Mouse (Mus musculus): Measurements from ENCODE around the gene Fip1l1.

The Fip1l1 gene

GRCm38 (mm10) chr5:74535240-74536021, at the start of gene Fip1l1:
Fip1l1 (plus strand) TSS chr5:74535449.
- DNase-seq (ENCODE audit: low spot score), result peak; percentile 87

GRCm38 (mm10) chr5:74492705-74493104, 42.5 kb upstream of the Fip1l1 start:
- DNase-seq (ENCODE audit: low spot score), result no peak

DNA sequence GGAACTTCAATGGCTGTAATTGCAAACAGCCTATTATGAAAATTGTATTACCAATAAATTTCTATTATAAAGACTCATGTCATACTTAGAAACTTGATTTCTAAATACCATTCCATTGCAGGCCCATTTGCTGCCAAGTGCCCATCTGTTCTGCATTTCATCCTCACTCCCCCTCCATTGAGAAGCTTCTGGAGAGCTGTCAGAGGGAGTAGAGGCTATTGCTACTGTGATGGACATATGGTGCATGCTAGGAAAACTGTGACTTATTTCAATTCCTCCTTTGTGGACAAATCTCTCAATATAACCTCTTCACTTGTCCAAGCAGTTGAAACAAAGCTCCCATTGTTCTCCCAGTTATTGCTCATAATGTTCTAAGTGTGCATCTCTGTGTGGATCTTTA, 23.6 kb upstream of the Fip1l1 start:
- no peak for DNase-seq (ENCODE audit: low spot score)

GRCm38 (mm10) chr5:74527025-74527424, 8.2 kb upstream of the Fip1l1 start:
- DNase-seq (ENCODE audit: low spot score), result no peak

DNA sequence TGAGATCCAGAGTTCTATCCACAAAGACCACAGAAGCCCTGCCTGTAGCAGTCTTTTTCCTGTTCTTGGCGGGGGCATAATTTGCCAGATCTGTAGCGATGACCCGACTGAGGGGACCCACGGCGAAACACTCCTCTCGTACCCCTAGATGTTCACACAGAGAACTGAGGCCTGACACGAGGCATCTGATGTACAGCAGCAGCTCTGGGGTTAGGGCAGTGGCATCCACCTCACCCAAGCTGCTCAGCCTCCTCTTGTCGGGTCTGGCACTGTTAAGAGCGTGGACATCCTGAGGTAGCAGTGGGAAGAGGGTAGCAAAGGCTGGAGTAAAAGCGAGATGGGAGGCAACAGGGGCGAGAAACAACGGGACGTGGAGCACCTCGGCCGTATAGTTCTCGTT, 4.5 kb upstream of the Fip1l1 start:
- DNase-seq (ENCODE audit: low spot score), result no peak

DNA sequence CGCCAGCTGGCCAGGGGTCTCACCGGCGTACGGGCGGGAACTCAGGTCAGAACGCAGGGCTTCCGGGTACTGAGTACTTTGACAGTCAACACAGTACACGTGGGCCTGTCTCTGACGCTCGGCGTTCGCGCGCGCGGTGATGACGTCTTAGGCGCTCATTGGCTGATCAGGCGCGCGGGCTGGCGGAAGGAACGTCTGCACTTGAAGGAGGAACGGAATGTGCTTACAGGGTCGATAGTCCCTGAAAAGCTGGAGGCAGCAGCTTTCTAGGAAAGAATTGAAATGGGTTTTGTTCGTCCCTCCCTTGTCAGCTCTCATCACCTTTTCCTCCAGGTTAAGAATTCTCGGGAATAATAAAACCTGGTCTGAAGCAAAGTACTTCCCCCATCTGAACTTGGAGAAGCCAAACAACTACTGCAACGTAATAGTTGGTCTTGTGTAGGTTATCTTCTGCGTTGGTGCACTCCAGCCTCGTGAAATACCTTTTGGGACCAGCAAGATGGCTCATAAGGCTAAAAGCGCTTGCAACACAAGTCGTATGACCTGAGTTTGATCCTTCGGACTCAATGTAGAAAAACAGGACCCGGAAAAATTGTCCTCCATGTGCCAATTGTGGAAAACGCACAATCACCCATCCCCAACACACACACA, 3.5 kb upstream of the Fip1l1 start, which contains the start of gene Scfd2:
Gene Scfd2, minus strand, starts transcription at position 130 of the 651 bp plus-strand sequence.
- DNase-seq (ENCODE audit: low spot score), result peak; percentile 97

DNA sequence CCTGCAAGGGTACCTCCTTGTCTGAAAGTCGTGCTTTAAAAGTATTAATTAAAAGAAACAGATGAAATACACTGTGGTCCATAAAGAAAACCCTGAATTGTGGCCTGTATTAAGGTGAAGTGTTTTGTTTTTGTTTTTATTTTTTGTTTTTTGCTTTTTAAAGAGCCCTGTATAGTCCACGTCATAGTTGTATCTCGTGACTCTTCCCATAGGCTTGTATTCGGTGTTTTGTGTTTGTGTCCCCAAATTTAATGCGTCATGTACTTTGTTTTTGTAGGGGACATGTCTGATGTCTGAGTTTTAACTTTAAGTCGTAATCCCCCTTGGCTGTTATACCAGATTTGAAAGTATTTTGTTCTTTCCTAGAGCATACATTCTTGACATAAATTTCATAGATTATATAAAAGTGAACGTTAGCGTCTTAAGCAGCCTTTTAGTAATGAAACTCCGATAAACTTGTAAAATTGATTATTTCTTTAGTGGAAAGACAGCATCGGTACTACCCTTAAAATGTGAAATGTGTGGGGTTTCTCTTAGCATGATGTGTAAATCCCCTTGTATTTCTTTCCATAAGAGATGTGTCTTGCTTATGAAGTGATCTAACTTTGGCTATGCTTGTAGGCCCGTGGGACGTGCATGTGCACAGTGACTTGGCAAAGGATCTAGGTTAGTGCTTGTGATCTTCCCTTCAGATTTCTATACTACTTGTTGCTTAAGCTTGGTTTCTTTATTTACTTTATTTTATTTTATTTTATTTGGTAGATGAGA, 1.1 kb downstream of the Fip1l1 start:
- no peak for DNase-seq (ENCODE audit: low spot score)

DNA sequence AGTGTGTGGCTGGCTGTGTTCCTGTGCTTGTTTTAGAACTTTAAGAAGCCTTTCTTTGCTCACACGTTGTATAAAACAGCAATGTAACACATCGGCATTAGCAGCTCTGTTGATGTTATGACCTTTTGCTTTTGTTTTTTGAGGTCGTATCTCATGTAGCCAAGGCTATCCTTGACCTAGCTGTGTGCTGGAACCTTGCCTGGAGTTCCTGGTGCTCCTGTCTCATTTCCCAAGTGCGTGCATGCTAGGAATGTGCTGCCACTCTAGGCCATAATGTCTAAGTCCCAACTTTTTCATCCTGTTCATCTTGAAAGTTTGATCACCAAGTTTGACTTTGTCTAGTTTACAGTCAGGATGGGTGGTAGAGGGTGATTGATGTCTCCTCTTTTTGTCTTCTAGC, 10.4 kb downstream of the Fip1l1 start:
- no peak for DNase-seq (ENCODE audit: low spot score)

- DNase-seq (ENCODE audit: low spot score), result no peak
These were observed 14.3 kb downstream of the Fip1l1 start for GRCm38 (mm10) chr5:74549566-74549965.

DNA sequence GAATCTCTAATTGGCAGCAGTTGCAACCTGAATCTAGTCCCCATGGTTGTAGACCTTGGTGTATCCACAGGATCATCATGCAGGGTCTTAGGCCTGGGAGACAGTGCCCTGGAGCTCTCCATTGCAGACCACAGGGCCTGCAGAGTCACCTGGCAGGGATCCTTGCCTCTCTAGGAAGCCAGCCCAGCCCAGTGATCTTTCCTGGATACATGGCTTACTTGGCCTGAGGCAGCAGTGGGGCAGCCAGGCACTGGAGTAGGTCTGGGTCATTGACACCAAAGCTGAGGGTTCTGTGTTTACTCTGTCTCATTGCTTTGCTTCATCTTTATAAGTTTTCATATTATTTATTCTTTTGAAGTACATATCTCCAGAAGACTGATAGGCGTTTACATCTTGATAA, 25.9 kb downstream of the Fip1l1 start:
- DNase-seq (ENCODE audit: low spot score), result no peak

GRCm38 (mm10) chr5:74571767-74572166, 36.5 kb downstream of the Fip1l1 start:
- DNase-seq (ENCODE audit: low spot score), result no peak

GRCm38 (mm10) chr5:74589133-74589532, 53.9 kb downstream of the Fip1l1 start:
- no peak for DNase-seq (ENCODE audit: low spot score)

- DNase-seq (ENCODE audit: low spot score), result no peak
These were observed 56.2 kb downstream of the Fip1l1 start for GRCm38 (mm10) chr5:74591413-74591812.

DNA sequence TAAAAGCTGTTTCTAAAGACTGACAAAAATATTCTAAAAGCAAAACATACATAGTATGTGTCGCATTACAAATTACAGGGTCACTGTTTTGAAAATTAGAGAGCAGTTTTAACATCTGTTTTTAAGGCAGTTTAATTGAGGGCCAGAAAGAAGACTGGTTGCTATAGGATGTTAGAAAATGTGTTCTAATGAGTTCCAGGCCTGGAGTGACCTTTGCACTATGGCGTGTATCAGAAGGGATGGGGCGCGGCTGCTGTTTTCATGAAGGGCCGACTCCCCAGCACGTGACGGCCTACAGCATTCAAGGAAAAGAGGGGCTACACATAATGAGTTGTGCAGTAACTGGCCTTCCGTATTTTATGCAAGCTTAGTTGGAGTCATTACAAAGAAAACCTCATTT, 57.9 kb downstream of the Fip1l1 start:
- DNase-seq (ENCODE audit: low spot score), result no peak

DNA sequence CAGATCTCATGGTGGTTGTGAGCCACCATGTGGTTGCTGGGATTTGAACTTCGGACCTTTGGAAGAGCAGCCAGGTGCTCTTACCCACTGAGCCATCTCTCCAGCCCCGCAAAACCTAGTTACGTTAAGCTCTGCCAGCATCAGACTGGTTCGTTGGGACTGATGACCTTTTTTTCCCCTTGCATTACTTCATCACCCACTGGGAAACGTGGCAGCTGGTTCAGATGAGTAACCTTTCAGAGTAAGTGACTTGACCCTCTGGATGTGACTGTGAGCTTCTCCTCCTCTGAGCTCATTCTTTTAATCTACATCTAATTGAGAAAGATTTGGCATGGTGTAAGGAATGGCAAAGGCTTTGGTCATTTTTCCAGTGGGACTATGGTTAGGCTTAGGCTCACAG, 64.8 kb downstream of the Fip1l1 start:
- no peak for DNase-seq (ENCODE audit: low spot score)

DNA sequence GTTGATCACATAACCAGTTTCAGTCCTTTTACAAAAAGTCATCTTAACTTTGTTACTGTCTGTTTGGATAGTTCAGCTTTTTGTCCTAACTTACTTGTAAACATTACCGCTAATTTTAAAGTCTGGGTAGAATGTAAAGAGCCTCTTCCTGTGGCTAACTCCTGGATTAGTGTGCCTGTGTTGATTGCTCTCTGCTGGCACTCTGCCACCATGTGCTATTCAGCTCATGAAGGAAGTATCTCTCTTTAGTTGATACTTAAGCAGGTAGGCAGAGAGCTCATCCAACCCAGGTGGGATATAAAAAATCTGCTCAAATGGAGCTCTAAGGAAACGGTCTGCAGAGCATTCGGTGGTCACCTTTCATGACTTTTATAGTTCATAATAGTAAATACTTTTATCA, 65.9 kb downstream of the Fip1l1 start:
- no peak for DNase-seq (ENCODE audit: low spot score)

DNA sequence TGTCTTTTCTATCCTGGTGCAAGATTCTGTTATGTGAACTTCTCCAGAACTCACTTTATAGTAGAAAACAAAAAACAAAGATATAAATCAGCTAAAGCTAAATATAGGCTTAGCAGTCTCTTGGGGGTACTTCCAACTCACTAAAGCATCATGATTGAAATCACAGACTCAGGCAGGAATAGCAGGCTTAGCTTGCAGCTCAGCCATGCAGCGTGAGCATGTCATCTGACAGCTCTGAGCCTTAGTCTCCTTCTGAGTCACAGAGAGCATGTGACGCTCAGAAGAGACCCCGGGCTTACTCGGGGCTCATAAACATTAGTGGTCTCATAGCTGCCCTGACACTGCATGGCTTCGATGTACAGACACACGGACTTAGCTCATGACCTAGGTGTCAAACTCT, 66.7 kb downstream of the Fip1l1 start:
- DNase-seq (ENCODE audit: low spot score), result no peak

DNA sequence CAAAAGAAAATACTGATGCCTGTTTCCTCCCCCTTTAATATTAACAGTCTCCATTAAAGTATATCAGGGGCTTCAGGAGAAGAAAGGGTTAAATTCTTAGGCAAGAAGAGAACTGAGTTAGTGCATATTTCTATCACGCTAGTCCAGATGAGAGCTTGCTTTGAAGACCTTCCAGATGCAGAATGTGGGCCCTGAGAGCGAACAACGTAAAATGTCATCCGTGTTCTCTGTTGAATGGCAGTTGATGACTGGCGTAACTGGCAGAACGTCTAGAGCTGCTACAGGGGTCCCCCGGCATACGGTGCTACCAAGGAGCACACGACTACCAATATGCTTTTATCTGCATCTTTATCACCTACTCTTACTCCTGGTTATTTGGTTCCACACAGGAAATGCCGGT, 67.1 kb downstream of the Fip1l1 start:
- DNase-seq (ENCODE audit: low spot score), result no peak

DNA sequence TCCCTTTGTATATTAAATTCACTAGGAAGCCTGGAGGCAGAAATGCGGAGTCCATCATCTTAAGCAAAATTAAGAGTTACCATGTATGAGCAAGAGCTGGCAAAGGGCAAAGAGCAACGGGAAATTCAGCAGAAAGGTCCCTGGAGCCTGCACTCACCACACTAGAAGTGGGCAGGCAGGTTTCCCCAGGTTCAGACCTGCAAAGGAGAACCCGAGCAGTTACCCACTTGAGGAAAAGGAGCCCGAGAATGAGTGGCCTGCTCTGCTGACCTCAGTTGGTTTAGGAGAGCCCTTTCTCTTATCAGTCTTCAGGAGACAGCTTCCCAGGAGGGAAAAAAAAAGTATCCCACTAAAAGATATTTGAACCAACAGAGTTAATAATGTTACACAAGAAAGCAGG, 68.1 kb downstream of the Fip1l1 start:
- DNase-seq (ENCODE audit: low spot score), result no peak

DNA sequence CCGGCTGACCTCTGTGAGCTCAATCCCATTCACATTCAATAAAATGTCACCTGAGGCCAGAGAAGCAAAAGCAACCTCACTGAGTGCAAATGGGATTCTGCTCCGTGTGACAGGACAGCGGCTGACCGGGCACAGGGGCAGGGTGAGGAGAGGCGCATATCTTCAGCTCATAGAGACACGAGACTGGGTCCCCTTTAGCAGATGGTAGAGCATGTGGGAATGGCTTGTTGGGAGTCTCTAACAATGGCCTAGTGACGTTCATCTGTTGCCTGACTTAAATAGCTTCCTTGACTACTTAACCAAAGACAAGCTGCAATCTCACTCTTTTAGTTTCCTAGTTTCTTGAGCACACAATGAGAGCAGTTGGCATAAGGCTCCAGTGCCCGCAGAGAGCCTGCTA, 71.0 kb downstream of the Fip1l1 start:
- no peak for DNase-seq (ENCODE audit: low spot score)

GRCm38 (mm10) chr5:74610511-74610910, 75.3 kb downstream of the Fip1l1 start:
- no peak for DNase-seq (ENCODE audit: low spot score)

GRCm38 (mm10) chr5:74612713-74613112, 77.5 kb downstream of the Fip1l1 start:
- DNase-seq (ENCODE audit: low spot score), result no peak
